Mouse (Mus musculus) natural killer cell, adult 2 months (primary cell): ENCODE measurements around the gene Plekho1.

Source experiments
- DNase-seq, 2 experiments: peaks; one replicate each; pipeline ENCODE4 v3.0.0; 2022; ENCODE audit warnings: low spot score in 2 of 2

The Plekho1 gene

DNA sequence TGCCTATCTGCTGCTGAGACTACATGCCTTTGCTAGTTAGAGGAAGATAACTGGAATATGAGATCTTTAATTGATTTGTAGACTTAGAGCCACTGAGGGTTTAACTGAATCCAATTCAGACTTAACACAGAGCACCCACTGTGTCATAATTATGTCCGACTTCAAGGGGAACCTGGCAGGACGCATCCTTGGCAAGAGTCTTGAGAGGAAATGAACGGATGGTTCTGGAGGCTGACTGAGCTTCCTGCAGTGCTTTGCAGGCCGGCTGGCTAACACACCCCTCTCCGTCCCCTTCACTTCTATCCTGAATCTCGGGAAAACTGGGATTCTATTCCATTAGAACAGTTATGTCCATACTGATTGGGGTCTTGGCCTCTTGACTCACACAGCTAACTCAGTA, 12.7 kb upstream of the Plekho1 start:
- no peak for DNase-seq

DNA sequence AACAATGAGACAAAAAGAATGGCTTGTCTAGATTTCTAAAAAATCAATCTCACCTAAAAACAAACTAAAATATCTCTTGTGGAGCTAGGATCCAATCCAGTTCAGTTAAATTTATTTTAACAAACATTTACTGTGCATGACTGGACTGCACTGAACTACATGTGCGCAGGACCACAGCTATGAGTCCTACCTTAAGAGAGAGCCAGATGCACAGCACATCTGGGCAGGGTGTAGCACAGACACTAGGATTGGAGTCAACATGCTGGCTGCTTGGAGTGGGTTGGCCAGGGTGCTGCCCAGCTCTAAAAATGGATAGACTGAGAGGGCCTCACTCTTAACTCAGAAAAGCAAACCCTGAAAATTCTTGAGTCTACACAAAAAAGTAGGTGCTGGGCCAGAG, 5.8 kb upstream of the Plekho1 start:
- DNase-seq, result no peak

GRCm38 (mm10) chr3:96000921-96001501, 5.2 kb upstream of the Plekho1 start:
- DNase-seq, result no peak

- DNase-seq, result no peak
Observed at GRCm38 (mm10) chr3:96000080-96000632, 4.4 kb upstream of the Plekho1 start.

DNA sequence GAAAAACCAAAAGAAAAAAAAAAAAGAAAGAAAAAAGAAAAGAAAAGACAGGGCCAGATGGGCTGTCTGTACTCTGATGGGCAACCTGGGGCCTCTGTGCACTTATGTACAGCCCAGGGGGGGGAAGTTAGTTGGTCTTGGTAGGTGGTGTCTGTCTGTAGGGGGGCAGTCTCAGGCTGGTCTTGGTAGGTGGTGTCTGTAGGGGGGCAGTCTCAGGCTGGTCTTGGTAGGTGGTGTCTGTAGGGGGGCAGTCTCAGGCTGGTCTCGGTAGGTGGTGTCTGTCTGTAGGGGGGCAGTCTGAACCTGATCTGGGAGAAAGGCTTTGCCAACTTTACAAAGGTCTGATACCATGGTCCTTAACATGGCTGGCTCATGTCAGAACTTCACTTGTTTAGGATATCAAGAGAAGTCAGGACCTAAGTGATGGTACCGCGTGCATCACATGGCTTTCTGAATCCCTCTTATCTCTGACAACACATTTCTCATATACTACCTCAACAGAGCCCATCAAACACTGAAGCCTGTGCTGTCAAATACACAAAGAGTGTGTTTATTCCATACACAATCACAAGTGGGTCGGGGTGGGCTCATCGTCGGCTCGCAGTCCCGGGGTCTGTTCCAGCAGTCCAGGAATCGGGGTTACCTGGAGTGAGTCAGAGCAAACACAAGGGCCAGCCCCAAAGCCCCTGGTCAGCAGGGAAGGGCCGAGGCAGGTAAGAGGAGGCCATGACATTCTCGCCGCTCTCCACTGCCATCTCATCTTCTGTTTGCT, 3.7 kb upstream of the Plekho1 start:
- no peak for DNase-seq

DNA sequence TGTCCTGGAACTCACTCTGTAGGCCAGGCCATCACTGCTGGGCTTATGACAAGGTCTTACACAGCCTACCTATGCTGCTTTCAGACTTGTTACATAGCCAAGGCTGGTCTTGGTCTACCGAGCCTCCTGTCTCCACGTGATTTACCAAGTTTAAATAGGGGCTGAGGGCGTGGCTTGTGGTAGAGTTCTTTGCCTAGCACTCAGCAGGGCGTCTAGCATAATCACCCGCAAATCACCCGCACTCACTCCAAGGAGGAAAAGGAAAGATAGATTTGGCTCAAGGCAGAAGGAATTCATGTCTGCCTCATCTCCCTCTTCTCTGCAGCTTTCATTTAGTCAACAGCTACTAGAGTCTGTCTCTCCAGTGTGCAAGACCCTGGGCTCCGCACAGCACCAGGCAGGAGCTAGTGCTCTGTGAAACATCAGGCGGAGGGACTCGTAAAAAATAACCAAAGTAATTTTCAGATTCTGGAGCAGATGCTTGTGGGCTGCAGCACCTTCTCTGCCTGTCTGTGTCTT, 1.5 kb upstream of the Plekho1 start:
- DNase-seq, result peak in 1 of 2 experiments; percentile 69

GRCm38 (mm10) chr3:95996451-95997073, 761 bp upstream of the Plekho1 start:
- no peak for DNase-seq

GRCm38 (mm10) chr3:95994975-95995801, 613 bp downstream of the Plekho1 start:
- DNase-seq, result peak in 1 of 2 experiments; percentile 32

GRCm38 (mm10) chr3:95994381-95994846, 1.4 kb downstream of the Plekho1 start:
- peak in 1 of 2 experiments; percentile 53 for DNase-seq

DNA sequence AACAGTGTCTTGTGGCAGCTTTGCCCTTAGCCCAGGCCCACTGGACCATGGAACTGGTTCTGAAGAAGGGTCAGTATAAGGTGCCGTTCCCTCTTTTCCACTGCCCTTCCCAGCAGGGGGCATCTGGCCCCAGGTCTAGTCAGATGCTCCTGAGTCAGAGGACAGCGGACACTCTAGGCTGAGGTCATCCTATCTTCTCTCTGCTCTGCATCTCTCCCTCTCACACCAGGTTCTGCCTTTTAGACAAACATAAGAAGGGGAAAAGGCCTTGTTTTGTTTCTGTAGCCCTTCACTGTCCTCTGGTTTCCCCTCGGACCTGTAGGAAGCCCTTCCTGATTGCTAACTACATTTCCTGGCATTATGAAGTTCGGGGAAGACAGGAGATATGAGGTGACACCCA, 1.9 kb downstream of the Plekho1 start:
- no peak for DNase-seq

DNA sequence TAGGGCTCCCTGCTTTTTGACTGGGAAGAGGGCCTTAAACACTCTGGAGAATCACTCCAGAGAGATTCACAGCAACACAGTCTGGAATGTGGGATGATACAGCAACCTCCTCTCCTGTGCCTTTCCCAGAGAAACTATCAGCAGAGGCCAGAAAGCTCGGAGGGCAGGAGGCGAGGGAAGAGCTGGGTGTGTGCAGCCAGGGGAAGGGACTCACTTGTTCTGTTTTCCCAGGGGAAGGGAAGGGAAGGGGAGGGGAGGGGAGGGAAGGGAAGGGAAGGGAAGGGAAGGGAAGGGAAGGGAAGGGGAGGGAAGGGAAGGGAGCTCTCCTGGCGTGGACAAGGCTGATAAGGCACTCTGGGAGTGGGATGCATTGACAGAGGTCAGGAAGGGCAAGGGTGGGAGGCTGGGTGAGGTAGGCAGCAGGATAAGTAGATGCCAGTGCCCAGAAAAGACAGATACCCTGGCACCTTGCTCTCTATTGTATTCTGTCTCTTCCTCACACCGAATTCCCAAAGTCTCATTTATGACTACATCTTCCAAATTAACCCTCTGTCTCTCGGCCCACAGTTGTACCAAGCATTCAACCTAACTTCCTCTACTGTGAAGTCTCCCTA, 2.7 kb downstream of the Plekho1 start:
- no peak for DNase-seq

GRCm38 (mm10) chr3:95990413-95990941, 5.3 kb downstream of the Plekho1 start:
- peak in 1 of 2 experiments; percentile 31 for DNase-seq

- DNase-seq, result no peak
Observed at GRCm38 (mm10) chr3:95988969-95989368, 6.8 kb downstream of the Plekho1 start.

GRCm38 (mm10) chr3:95988138-95988537, 7.7 kb downstream of the Plekho1 start:
- no peak for DNase-seq

- peak in 1 of 2 experiments; percentile 73 for DNase-seq
Observed at GRCm38 (mm10) chr3:95987386-95988110, 8.3 kb downstream of the Plekho1 start.

DNA sequence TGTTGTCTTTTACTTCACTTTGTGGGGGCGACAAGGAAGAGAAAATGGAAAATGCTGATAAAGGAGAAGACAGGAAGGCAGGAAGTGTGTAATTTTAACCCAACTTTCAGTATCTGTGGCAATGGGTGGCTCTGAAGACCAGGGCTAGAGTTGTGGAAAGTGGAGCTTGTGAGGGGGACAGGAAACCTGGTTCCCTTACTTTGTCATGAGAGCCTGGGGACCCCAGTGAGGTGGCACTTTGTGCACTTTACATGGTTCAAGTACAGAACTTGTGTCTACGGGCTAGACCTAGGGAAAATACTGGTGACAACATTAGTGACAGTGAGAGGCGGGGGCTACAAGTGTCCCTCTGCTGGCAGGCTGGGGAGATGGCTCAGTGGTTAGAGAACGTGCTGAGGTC, 8.8 kb downstream of the Plekho1 start:
- no peak for DNase-seq

- DNase-seq, result no peak
Observed at GRCm38 (mm10) chr3:95986001-95986622, 9.7 kb downstream of the Plekho1 start.

- no peak for DNase-seq
Observed at GRCm38 (mm10) chr3:95985209-95986000, 10.4 kb downstream of the Plekho1 start.

GRCm38 (mm10) chr3:95982129-95982528, 13.7 kb downstream of the Plekho1 start:
- no peak for DNase-seq
